Mouse (Mus musculus): ENCODE measurements at regions not wholly inside any gene's neighbourhood (a gene's known extent, or its start where the extent isn't known, plus 50 kb on each side); places are given as distances from the start of the nearest gene placed in this dataset.

DNA sequence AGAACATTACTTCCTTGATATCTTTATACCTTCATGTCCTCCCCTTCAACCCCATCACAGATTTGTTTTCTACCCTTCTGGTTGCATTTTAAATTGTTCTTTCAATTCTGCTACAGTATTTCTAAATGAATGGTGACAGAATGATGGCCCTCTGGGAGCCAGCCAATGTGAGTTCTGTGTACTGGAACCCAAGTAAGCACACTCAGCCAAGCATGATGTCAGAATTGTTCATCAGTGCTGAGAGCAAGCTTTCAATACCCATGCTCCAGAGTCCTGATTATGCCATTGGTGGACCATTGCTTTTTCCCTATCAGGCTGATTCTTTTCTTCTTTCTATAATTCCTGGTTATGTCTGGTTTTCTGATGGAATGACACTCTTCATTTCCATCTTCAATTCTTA lies 386.3 kb upstream of the Nwd2 start:
- in situ Hi-C loops (cut with MboI; ENCODE audit: low pct_unique_long_range_greater_than_20kb): no loop called here
- POLR2A ChIA-PET: no interaction called here
- CTCF ChIA-PET: no interaction called here
- peaks cover 4% of the 10 kb centered on the region for H3K27me3 ChIP-seq
- no peak for ATAC-seq
- DNase-seq (ENCODE audit: low read depth, low spot score): no peak
- no peak for TF ChIP-seq CTCF (IDR thresholded peaks at IDR 0.05)

Measured in Patski (cell line).